Mouse (Mus musculus): ENCODE data around the gene Bmt2. TPM values are rescaled to one million over a fixed set of nuclear protein-coding genes. Genes with fewer than 3 reads are reported as not detected.
A peak's percentile ranks its signal among the peaks of the same experiment; 100 is the strongest.

Gene Bmt2
- total and polyA plus RNA-seq, 3 experiments: 12.8 to 59.2 (median 17.6) TPM

- in situ Hi-C loops (cut with MboI; ENCODE audit: low pct_ligation_motif_present, low pct_unique_long_range_greater_than_20kb, low sequenced_read_pairs): no loop called here
These were observed 37.1 kb upstream of the Bmt2 start for GRCm38 (mm10) chr6:13714867-13715266.

DNA sequence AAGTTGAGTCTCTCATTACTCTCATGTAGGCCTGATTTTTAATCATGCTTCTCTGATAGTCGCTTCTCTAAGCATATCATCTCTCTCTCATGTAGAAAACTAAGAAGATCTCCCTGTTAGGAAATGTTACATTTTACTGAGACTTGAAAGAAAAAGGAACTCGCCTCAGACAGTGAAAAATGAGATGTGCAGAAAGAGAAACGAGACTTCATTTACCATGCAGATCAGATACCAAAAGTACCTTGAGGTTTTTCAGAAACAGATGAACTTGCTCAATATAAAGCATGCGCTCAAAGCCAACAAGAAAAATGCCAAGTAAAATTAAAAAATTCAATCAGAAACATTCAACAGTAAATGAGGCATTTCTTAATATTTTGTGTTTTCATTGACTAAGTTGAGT, 19.1 kb upstream of the Bmt2 start:
- Histone ChIP-seq H3K27me3 (replicated peaks) (no peaks in the 10 kb centered on the region), H3K79me2 (replicated peaks; ENCODE audit: control insufficient read depth, extremely low read depth, insufficient read depth, poor library complexity, severe bottlenecking) (no peaks in the 10 kb centered on the region), H3K9ac (ENCODE audit: insufficient read depth, low read depth) (peak overlapping the region; percentile 23; the same call in 1 of the 2 replicates), H3K4me1 (ENCODE audit: control insufficient read depth in 1 of 2, insufficient read depth in 2 of 2) (peaks cover 0 to 35% of the 10 kb centered on the region in 2 experiments; a peak in 2 of 4 replicates), H3K27ac (ENCODE audit: insufficient read depth, low read depth) (peak overlapping the region; percentile 82), H3K9me3 (replicated peaks; ENCODE audit: low read length) (peaks cover 4% of the 10 kb centered on the region), H3K36me3 (replicated peaks in 1 of 2; ENCODE audit: control insufficient read depth in 1 of 2, insufficient read depth in 1 of 2, low read length in 1 of 2) (peaks cover 0 to 2% of the 10 kb centered on the region in 2 experiments), H3K4me3 (replicated peaks in 1 of 3; ENCODE audit: low read depth in 2 of 3, low read length in 2 of 3, poor library complexity in 1 of 3) (no peak overlapping the region), H3K4me2 (ENCODE audit: insufficient read depth, low read depth, poor library complexity, severe bottlenecking) (peak overlapping the region; percentile 65)
- dilution Hi-C loops (cut with MboI; ENCODE audit: extremely low pct_ligation_motif_present, extremely low pct_unique_long_range_greater_than_20kb, low sequenced_read_pairs): no loop called here
- in situ Hi-C loops (cut with MboI; ENCODE audit: low pct_ligation_motif_present, low pct_unique_long_range_greater_than_20kb, low sequenced_read_pairs): no loop called here
- DNase-seq (ENCODE audit: extremely low read depth): peak; percentile 45
- TF ChIP-seq JUN (IDR thresholded peaks at IDR 0.05; ENCODE audit: insufficient read depth, low read depth, low read length) (peak; percentile 28; the same call in 1 of the 2 replicates), ZC3H11A (IDR thresholded peaks at IDR 0.05; ENCODE audit: low read depth, low read length) (no peak), ZNF384 (IDR thresholded peaks at IDR 0.05; ENCODE audit: low read depth, low read length) (no peak), POLR2A (IDR thresholded peaks at IDR 0.05; ENCODE audit: low read depth, low read length) (no peak), RAD21 (IDR thresholded peaks at IDR 0.05; ENCODE audit: low read depth, low read length) (no peak; the same call in none of the 2 replicates), ELF1 (IDR thresholded peaks at IDR 0.05; ENCODE audit: low read depth, low read length) (no peak), E2F4 (IDR thresholded peaks at IDR 0.05; ENCODE audit: insufficient replicate concordance, low read depth, low read length) (0 out of 2 replicates have a peak, but pooled peaks have one; percentile 48), MEF2A (IDR thresholded peaks at IDR 0.05; ENCODE audit: borderline replicate concordance, low read depth, low read length) (peak; percentile 72; the same call in 1 of the 2 replicates), IRF4 (IDR thresholded peaks at IDR 0.05; ENCODE audit: low read depth, low read length) (peak; percentile 49; the same call in 1 of the 2 replicates), UBTF (IDR thresholded peaks at IDR 0.05; ENCODE audit: low read depth, low read length) (no peak), USF2 (conservative IDR thresholded peaks at IDR 0.05; ENCODE audit: low read depth, low read length) (no peak), MYC (IDR thresholded peaks at IDR 0.05; ENCODE audit: low read depth, low read length) (peak; percentile 80), JUND (conservative IDR thresholded peaks at IDR 0.05; ENCODE audit: low read depth, low read length) (0 out of 2 replicates have a peak, but pooled peaks have one; percentile 33), NELFE (IDR thresholded peaks at IDR 0.05; ENCODE audit: low read depth, low read length) (0 out of 2 replicates have a peak, but pooled peaks have one; percentile 35), CHD1 (IDR thresholded peaks at IDR 0.05; ENCODE audit: low read depth, low read length) (no peak; the same call in 1 of the 2 replicates), TCF12 (IDR thresholded peaks at IDR 0.05; ENCODE audit: low read depth, low read length) (peak; percentile 41; the same call in 1 of the 2 replicates), ZMIZ1 (IDR thresholded peaks at IDR 0.05; ENCODE audit: low read depth, low read length) (peak; percentile 51; the same call in 1 of the 2 replicates), MXI1 (IDR thresholded peaks at IDR 0.05; ENCODE audit: low read depth, low read length) (0 out of 2 replicates have a peak, but pooled peaks have one; percentile 55), KAT2A (IDR thresholded peaks at IDR 0.05; ENCODE audit: insufficient replicate concordance, low read length) (no peak), CTCF (conservative IDR thresholded peaks at IDR 0.05 in 1 of 2, IDR thresholded peaks at IDR 0.05 in 1 of 2; ENCODE audit: low read depth in 2 of 2, low read length in 2 of 2) (no peak), ETS1 (conservative IDR thresholded peaks at IDR 0.05; ENCODE audit: low read depth, low read length) (peak; percentile 63; the same call in 1 of the 2 replicates), POLR2AphosphoS2 (IDR thresholded peaks at IDR 0.05; ENCODE audit: low read depth, low read length) (no peak), MAX (IDR thresholded peaks at IDR 0.05; ENCODE audit: low read length) (peak; percentile 75), BHLHE40 (IDR thresholded peaks at IDR 0.05; ENCODE audit: low read depth, low read length) (peak; percentile 88), PAX5 (IDR thresholded peaks at IDR 0.05; ENCODE audit: low read length) (no peak), GABPA (IDR thresholded peaks at IDR 0.05; ENCODE audit: insufficient replicate concordance, low read depth, low read length) (no peak)

More at GRCm38 (mm10) chr6:13714867-13715266, 37.1 kb upstream of the Bmt2 start:
- Histone ChIP-seq H3K4me3 (replicated peaks in 1 of 3; ENCODE audit: low read depth in 2 of 3, low read length in 2 of 3, poor library complexity in 1 of 3) (no peak overlapping the region), H3K9ac (ENCODE audit: insufficient read depth, low read depth) (no peak overlapping the region), H3K4me1 (ENCODE audit: control insufficient read depth in 1 of 2, insufficient read depth in 2 of 2) (no peaks in the 10 kb centered on the region), H3K27me3 (replicated peaks) (no peaks in the 10 kb centered on the region), H3K9me3 (replicated peaks; ENCODE audit: low read length) (no peaks in the 10 kb centered on the region), H3K36me3 (replicated peaks in 1 of 2; ENCODE audit: control insufficient read depth in 1 of 2, insufficient read depth in 1 of 2, low read length in 1 of 2) (no peaks in the 10 kb centered on the region), H3K27ac (ENCODE audit: insufficient read depth, low read depth) (no peak overlapping the region), H3K4me2 (ENCODE audit: insufficient read depth, low read depth, poor library complexity, severe bottlenecking) (no peak overlapping the region), H3K79me2 (replicated peaks; ENCODE audit: control insufficient read depth, extremely low read depth, insufficient read depth, poor library complexity, severe bottlenecking) (no peaks in the 10 kb centered on the region)
- dilution Hi-C loops (cut with MboI; ENCODE audit: extremely low pct_ligation_motif_present, extremely low pct_unique_long_range_greater_than_20kb, low sequenced_read_pairs): no loop called here
- TF ChIP-seq USF2 (conservative IDR thresholded peaks at IDR 0.05; ENCODE audit: low read depth, low read length) (no peak), NRF1 (IDR thresholded peaks at IDR 0.05; ENCODE audit: low read depth, low read length) (no peak), SIN3A (IDR thresholded peaks at IDR 0.05; ENCODE audit: low read length) (no peak), RAD21 (IDR thresholded peaks at IDR 0.05; ENCODE audit: low read depth, low read length) (no peak), ELF1 (IDR thresholded peaks at IDR 0.05; ENCODE audit: low read depth, low read length) (no peak), HCFC1 (IDR thresholded peaks at IDR 0.05; ENCODE audit: low read depth, low read length) (no peak), ZKSCAN1 (IDR thresholded peaks at IDR 0.05; ENCODE audit: borderline replicate concordance, low read depth, low read length) (no peak), CHD1 (IDR thresholded peaks at IDR 0.05; ENCODE audit: low read depth, low read length) (no peak), BHLHE40 (IDR thresholded peaks at IDR 0.05; ENCODE audit: low read depth, low read length) (no peak), ZC3H11A (IDR thresholded peaks at IDR 0.05; ENCODE audit: low read depth, low read length) (no peak), MAX (IDR thresholded peaks at IDR 0.05; ENCODE audit: low read length) (no peak), IRF4 (IDR thresholded peaks at IDR 0.05; ENCODE audit: low read depth, low read length) (no peak), TBP (conservative IDR thresholded peaks at IDR 0.05; ENCODE audit: low read depth, low read length) (no peak), NELFE (IDR thresholded peaks at IDR 0.05; ENCODE audit: low read depth, low read length) (no peak), RCOR1 (conservative IDR thresholded peaks at IDR 0.05; ENCODE audit: low read depth, low read length) (no peak), ZMIZ1 (IDR thresholded peaks at IDR 0.05; ENCODE audit: low read depth, low read length) (no peak), USF1 (IDR thresholded peaks at IDR 0.05; ENCODE audit: low read depth, low read length) (no peak)
- DNase-seq (ENCODE audit: extremely low read depth): no peak
